Mouse (Mus musculus): Measurements from ENCODE around the gene Exoc3l2.

Gene Exoc3l2

DNA sequence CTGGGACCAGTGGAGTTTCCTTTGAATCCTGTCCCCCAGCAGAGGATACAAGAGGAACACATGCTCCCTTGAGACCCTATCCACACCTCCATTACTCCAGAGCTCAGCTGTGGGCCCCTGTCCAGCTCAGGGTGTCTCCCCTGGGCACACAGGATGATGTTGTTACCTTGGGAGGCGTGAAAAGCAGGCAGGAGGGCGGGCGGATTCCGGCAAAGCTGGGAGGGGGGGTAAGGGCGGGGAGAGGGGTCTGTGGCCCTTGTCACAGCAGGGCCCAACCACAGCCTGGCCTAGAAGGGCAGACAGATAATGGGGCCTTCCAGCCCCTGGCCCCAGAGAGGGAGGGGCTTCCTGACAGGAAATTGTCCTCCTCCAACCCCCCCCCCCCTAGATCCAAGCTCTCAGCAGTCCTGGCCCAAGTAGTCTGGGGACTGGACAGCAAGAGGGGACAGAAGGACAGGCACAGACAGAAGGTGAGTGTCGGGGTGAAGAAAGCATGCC is at the start of gene Exoc3l2:
TSS of gene Exoc3l2 (plus strand) at position 448 of the 498 bp plus-strand sequence.
- DNase-seq (ENCODE audit: low spot score), result no peak

DNA sequence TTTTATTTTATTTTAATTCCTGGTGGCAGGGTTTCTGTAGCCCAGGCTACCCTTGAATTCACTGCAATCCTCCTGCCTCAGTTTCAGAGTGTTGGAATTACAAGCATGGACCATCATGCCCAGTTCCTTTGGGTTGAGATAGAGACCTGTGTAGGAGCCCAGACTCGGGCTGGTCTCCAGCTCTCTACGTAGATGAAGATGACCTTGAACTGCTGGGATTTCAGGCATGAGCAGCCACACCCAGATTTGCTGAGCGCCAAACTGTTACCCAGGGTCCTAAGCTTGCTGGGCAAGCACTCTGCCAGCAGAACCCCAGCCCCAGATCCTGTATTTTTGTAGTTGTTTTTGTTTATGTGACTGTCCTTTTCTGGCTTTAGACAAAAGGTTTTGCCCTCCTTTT is 49.6 kb upstream of the Exoc3l2 start:
- no peak for DNase-seq (ENCODE audit: low spot score)

GRCm38 (mm10) chr7:19416590-19416989 is 46.5 kb upstream of the Exoc3l2 start:
- no peak for DNase-seq (ENCODE audit: low spot score)

DNA sequence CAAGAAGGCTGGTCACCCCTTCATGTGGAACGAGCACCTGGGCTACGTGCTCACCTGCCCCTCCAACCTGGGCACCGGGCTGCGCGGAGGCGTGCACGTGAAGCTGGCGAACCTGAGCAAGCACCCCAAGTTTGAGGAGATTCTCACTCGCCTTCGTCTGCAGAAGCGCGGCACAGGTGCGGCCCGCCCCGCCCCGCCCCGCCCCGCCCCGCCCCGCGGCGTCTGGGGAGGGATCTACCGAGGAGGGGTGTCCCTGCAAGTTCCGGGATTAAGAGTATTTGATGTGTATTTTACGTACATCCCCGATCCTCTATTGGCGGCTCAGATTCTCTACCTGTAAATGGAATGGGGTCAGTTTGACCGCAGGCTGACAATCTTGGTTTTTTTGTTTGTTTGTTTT is 43.0 kb upstream of the Exoc3l2 start:
- no peak for DNase-seq (ENCODE audit: low spot score)

DNA sequence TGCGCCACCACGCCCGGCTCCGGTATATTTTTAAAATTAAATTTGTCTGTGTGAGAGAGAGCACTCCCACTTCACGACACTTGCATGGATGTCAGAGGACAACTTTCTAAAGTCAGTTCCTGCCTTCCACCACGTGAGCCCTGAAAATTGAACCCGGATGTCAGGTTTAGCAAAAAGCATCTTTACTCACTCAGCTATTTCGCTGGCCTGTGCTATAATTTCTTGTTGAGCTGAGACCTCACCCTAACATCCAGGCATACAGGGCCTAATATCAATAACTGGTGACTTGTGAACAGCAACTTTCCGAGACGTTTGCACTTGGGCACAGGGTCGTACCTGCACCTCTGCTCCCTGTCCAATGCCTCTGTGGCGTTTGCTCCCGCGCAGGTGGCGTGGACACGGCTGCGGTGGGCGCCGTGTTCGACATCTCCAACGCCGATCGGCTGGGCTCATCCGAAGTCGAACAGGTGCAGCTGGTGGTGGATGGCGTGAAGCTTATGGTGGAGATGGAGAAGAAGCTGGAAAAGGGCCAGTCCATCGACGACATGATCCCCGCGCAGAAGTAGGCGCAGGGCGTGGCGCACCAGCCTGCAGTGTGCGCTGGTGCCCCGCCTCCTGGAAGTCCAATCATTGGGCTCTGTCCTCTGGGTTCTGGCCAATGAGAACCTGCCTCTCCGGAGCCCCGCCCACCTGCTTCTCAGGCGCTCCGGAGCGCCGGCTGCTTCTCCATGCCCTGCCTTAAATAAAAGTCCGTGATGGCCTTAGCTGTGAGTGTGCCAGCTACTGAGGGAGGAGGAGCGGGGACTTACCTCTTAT is 42.1 kb upstream of the Exoc3l2 start:
- DNase-seq (ENCODE audit: low spot score), result peak; percentile 89

- DNase-seq (ENCODE audit: low spot score), result no peak
Observed at GRCm38 (mm10) chr7:19423083-19423482, 40.0 kb upstream of the Exoc3l2 start.

DNA sequence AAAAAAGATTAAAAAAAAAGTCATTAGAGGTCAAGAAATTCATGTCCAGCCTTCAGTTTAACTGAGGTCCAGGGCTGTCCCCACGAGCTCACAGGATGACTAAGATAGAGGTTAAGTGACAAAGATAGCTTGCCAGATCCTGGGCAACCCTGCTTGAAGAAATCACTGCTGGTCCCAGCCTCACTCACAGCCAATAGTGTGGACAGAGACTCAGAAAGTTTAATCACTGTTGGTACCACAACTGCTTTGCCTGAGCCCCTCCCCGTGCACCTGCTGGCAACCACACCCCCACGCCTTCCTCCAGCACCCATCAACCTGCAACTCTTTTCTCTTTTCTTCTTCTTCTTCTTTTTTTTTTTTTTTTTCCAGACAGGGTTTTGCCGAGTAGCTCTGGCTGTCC is 39.1 kb upstream of the Exoc3l2 start:
- no peak for DNase-seq (ENCODE audit: low spot score)

GRCm38 (mm10) chr7:19426349-19426748 is 36.8 kb upstream of the Exoc3l2 start:
- no peak for DNase-seq (ENCODE audit: low spot score)

DNA sequence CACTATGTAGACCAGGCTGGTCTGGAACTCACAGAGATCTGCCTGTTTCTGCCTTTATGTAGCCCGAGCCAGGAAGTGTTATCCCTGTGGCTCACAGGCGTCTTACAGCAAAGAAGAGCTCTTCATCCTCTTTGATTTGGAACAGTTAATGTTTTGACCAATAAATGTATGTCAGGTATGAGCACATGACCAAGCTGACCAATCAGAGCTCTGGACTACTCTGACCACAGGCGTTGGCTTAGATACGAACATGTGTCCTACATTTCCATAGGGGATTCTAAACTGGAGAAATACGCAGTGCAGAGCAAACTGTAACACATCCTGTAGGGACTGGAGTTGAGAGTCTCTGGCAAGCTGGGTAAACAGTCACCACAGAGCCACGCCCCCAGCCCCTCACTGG is 36.2 kb upstream of the Exoc3l2 start:
- no peak for DNase-seq (ENCODE audit: low spot score)

GRCm38 (mm10) chr7:19427999-19428650 is 35.0 kb upstream of the Exoc3l2 start:
- DNase-seq (ENCODE audit: low spot score), result no peak

DNA sequence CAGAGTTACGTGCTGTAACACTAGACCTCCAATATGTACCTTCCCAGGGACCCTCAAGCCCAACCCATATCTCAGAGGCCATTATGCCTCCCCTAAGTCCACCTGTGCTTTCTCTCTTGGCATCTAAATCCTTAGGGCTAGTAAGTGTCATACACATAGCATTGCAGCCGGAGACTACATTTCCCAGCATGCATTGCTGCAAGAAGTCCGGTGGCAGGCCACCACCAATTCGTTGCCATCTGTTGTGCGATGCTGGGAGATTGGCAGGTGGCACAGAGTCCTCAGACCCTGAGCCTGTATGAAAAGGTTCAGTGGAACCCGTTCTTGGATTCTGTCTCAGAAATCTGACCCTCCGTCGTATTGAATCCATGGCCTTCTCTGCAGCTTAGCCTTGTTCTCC is 33.4 kb upstream of the Exoc3l2 start:
- no peak for DNase-seq (ENCODE audit: low spot score)

DNA sequence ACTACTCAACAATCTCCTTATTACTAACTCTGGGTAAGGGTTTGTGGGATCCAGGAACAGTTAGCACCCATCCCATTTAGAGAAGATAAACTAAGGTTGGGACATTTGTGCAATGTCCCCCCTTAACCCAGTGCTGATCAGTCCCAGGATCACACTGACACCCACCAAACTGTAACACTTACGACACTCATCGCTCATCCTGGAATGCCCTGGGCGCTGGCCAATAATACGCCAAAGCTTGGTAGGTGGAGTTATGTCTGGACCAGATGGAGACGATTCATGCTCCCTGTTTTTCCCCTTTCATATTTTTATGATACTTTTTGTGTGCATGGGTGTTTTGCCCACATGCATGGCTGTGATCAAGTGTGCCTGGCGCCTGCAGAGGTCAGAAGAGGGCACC is 32.7 kb upstream of the Exoc3l2 start:
- no peak for DNase-seq (ENCODE audit: low spot score)

- no peak for DNase-seq (ENCODE audit: low spot score)
Observed at GRCm38 (mm10) chr7:19432475-19432874, 30.7 kb upstream of the Exoc3l2 start.

DNA sequence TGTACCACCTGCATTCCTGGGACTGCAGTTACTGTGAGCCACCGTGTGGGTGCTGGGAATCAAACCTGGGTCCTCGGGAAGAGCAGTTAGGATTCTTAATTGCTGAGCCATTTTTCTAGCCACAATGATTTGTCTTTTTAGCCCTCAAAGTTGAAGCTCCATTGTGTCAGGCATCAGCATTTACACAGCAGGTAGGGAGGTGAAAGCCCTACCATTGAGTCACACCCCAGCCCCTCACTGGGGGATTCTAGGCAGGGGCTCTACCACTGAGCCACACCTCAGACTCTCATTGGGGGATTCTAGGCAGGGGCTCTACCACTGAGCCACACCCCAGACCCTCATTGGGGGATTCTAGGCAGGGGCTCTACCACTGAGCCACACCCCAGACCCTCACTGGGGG is 26.9 kb upstream of the Exoc3l2 start:
- no peak for DNase-seq (ENCODE audit: low spot score)

- peak; percentile 67 for DNase-seq (ENCODE audit: low spot score)
Observed at GRCm38 (mm10) chr7:19437048-19437447, 26.1 kb upstream of the Exoc3l2 start.

DNA sequence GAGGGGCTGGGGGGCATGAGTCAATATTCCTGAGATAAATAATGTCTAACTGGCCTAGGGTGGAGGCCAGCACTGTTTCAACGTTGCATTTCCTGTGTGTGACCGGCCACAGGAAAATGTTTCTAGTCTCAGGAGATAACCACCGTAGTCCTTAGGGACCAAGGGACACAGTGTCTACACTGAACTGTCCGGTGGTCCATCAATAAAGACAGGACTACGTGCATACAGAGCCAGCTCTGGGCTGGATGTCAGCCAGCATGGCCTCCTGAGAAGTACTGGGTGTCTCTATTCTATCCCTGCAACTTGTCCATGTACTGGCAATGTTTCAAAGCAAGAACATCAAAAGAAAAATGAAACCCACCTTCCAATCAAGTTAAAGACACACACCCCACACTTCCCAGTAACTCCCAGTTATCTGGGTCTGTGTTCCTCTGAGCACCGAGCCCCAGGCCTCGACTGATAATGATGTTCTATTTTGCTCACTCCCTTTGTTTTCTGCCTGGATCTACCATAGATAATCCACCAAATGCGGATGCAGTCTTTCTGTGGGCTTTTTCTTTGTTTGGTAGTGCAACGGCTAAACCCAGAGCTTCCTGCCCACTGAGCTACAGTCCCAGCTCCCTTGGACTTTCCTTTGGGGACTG is 21.6 kb upstream of the Exoc3l2 start:
- no peak for DNase-seq (ENCODE audit: low spot score)

GRCm38 (mm10) chr7:19443344-19443743 is 19.8 kb upstream of the Exoc3l2 start:
- peak; percentile 87 for DNase-seq (ENCODE audit: low spot score)

DNA sequence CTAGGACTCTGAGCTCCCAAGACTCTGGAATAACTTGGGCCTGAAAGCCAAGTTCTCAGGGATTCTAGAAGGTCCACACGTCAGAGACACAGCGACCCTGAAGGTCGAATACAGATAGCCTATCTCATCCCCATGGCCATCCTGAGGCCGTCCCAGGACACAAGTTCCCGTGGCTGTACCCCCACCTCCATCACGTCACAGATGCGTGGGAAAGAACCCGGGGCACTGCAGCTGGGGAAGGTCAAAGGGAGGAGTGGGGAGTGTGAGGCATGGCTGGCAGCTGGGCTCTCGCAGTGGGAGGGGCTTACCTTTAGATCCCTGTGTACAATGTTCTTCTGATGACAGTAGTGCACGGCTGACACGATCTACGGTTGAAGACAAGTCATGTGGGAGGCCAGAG is 18.3 kb upstream of the Exoc3l2 start:
- DNase-seq (ENCODE audit: low spot score), result no peak

GRCm38 (mm10) chr7:19447689-19448088 is 15.4 kb upstream of the Exoc3l2 start:
- no peak for DNase-seq (ENCODE audit: low spot score)

DNA sequence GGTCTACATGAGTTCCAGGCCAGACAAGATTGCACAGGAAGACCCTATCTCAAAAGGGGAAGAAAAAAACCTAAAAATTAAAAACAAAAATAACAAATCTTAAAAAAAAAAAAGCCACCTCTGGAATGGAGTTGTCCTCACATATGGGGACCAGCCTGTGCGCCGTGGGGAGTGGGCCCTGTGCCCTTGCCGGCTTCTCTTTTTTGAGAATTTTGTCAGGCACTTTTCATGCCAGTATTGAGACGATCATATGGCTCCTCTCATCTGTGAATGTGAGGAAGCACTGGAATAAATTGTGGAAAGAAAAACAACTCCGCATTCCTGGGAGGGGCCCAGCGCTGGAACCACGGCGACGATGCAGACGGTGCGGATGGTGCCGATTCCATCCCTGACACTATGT is 14.0 kb upstream of the Exoc3l2 start:
- DNase-seq (ENCODE audit: low spot score), result no peak

DNA sequence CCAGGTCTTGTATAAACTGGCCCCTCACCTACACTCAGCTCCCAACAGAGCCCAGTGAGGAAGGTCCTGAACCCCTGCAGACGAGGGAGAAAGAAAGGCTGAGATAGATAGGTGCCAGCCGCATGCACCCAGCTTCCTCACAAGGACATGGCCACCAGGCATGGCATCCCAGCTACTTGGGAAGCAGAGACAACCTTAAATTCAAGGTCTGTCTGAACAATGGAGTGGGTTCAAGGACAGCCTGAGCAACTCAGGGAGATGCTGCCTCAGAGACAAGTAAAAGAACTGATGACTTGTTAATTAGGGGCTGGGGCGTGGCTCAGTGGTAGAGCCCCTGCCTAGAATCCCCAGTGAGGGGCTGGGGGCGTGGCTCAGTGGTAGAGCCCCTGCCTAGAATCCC is 7.9 kb upstream of the Exoc3l2 start:
- DNase-seq (ENCODE audit: low spot score), result no peak

DNA sequence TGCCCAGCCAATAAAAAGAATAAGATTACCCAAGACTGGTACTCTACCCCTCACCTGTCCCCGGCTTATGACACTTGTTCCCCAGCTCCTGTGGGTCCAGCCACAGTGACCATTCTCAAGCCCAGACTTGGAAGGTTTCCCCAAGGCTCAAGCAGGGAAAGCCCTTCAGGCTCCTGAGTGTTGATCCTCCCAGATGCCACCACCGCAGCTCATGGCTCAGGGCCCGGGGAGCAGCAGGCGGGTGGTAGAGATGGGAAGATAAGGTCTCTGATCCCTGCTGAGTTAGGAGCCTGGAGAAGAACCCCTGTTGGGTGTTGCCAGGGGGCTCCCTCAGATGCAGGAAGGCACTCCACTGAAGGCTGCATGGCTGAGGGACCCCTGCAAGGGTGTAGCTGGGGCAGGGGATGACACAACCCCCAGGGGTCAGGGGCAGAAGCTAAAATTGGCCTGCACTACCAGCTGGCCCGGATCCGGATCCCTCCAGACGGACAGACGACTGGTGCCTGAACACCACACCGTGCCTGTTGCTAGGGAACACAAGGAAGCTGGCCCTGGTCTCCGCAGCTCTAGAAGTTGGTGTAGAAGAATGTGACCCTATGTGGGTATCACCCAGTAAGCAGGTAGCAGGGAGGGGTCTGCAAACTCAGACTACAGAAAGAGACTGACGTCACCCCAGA is 7.2 kb upstream of the Exoc3l2 start:
- DNase-seq (ENCODE audit: low spot score), result no peak
